Mouse (Mus musculus): ENCODE results near the gene Dsn1.

Gene Dsn1

GRCm38 (mm10) chr2:157027106-157028008, 20.4 kb upstream of the Dsn1 start:
- DNase-seq (ENCODE audit: low spot score in 2 of 2), result peak; percentile 51 to 57

- no peak for DNase-seq (ENCODE audit: low spot score in 2 of 2)
These were observed 14.2 kb upstream of the Dsn1 start for GRCm38 (mm10) chr2:157021156-157021555.

GRCm38 (mm10) chr2:157019228-157019627, 12.3 kb upstream of the Dsn1 start:
- no peak for DNase-seq (ENCODE audit: low spot score in 2 of 2)

GRCm38 (mm10) chr2:157016529-157017270, 9.7 kb upstream of the Dsn1 start:
- DNase-seq (ENCODE audit: low spot score in 2 of 2), result no peak

GRCm38 (mm10) chr2:157012341-157012740, 5.4 kb upstream of the Dsn1 start:
- no peak for DNase-seq (ENCODE audit: low spot score in 2 of 2)

- DNase-seq (ENCODE audit: low spot score in 2 of 2), result no peak
These were observed 3.8 kb upstream of the Dsn1 start for GRCm38 (mm10) chr2:157010634-157011310.

- no peak for DNase-seq (ENCODE audit: low spot score in 2 of 2)
These were observed 3.2 kb upstream of the Dsn1 start for GRCm38 (mm10) chr2:157010121-157010520.

- DNase-seq (ENCODE audit: low spot score in 2 of 2), result no peak
These were observed 1.6 kb upstream of the Dsn1 start for GRCm38 (mm10) chr2:157008509-157008908.

GRCm38 (mm10) chr2:157007234-157007596, 261 bp upstream of the Dsn1 start:
- DNase-seq (ENCODE audit: low spot score in 2 of 2), result no peak

GRCm38 (mm10) chr2:157002321-157002720, 4.6 kb downstream of the Dsn1 start:
- DNase-seq (ENCODE audit: low spot score in 2 of 2), result no peak

- no peak for DNase-seq (ENCODE audit: low spot score in 2 of 2)
These were observed 8.7 kb downstream of the Dsn1 start for GRCm38 (mm10) chr2:156998263-156998662.

GRCm38 (mm10) chr2:156996576-156996975, 10.4 kb downstream of the Dsn1 start:
- no peak for DNase-seq (ENCODE audit: low spot score in 2 of 2)

GRCm38 (mm10) chr2:156991470-156992319, 15.3 kb downstream of the Dsn1 start, which contains the start of gene Ndrg3:
TSS of gene Ndrg3 (minus strand) at chr2:156992056.
- peak; percentile 94 for DNase-seq (ENCODE audit: low spot score in 2 of 2)

GRCm38 (mm10) chr2:156990727-156991431, 16.1 kb downstream of the Dsn1 start:
- no peak for DNase-seq (ENCODE audit: low spot score in 2 of 2)

- no peak for DNase-seq (ENCODE audit: low spot score in 2 of 2)
These were observed 19.6 kb downstream of the Dsn1 start for GRCm38 (mm10) chr2:156987316-156987715.

- no peak for DNase-seq (ENCODE audit: low spot score in 2 of 2)
These were observed 24.1 kb downstream of the Dsn1 start for GRCm38 (mm10) chr2:156982864-156983263.

- no peak for DNase-seq (ENCODE audit: low spot score in 2 of 2)
These were observed 25.7 kb downstream of the Dsn1 start for GRCm38 (mm10) chr2:156981291-156981690.

GRCm38 (mm10) chr2:156980059-156980458, 26.9 kb downstream of the Dsn1 start:
- DNase-seq (ENCODE audit: low spot score in 2 of 2), result no peak

- DNase-seq (ENCODE audit: low spot score in 2 of 2), result no peak
These were observed 30.2 kb downstream of the Dsn1 start for GRCm38 (mm10) chr2:156976711-156977110.

GRCm38 (mm10) chr2:156974967-156975366, 32.0 kb downstream of the Dsn1 start:
- DNase-seq (ENCODE audit: low spot score in 2 of 2), result no peak
